Mouse (Mus musculus) brain, embryonic 14.5 days (tissue): ENCODE measurements around the gene Cntnap1.

Experiments
- CTCF ChIP-seq: fragments of 200-500 bp; IDR thresholded peaks from 2 replicates; pipeline ENCODE4 v1.5.1; 2012; ENCODE audit warnings: inconsistent platforms, mild to moderate bottlenecking, moderate library complexity, borderline replicate concordance; ENCODE audit not compliant: insufficient read depth, insufficient read length; ENCODE audit errors: extremely low read depth
- POLR2A ChIP-seq: fragments of 200-500 bp; IDR thresholded peaks from 2 replicates; pipeline ENCODE4 v1.6.1; 2012; ENCODE audit warnings: mild to moderate bottlenecking, inconsistent platforms, borderline replicate concordance; ENCODE audit not compliant: poor library complexity, insufficient read depth, insufficient read length, severe bottlenecking; ENCODE audit errors: extremely low read depth

DNA sequence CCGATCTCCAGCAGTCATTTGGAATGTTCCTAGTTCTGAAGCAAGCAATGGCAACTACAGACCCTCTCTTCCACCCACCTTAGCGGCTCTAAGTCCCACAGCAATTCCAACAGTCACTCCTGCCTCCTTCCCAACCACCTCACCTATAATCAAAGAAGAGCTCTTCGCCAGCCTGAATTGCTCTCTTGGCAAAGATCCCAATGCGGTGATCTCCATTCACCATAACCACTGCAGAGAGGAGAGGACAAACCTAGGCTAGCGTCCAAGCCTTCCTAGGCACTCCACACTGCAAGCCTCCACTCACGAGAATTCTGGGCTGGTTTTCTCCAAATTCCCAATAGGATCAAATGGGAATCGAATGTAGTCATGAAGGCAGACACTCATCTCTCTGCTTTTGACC is 22.8 kb downstream of the Cntnap1 start:
- TF ChIP-seq CTCF: no peak
- TF ChIP-seq POLR2A: no peak
